Mouse (Mus musculus) liver, embryonic 12.5 days (tissue): ENCODE measurements around the gene 6430571L13Rik. TPM values are rescaled to one million over a fixed set of nuclear protein-coding genes. Genes with fewer than 3 reads are reported as not detected.

ENCODE experiments used
- ATAC-seq: fragments of 200-750 bp; cut with Nextera tagmentation; 2 replicates; pipeline ENCODE4 v1.8.0; 2017; ENCODE audit warnings: moderate number of reproducible peaks, mild to moderate bottlenecking, moderate library complexity
- H3K27ac ChIP-seq: fragments of 300-500 bp; sonication (generic); 2 replicates; pipeline ENCODE4 v1.5.1; 2016; ENCODE audit warnings: mild to moderate bottlenecking
- H3K27me3 ChIP-seq: fragments of 300-500 bp; sonication (generic); replicated peaks from 2 replicates; pipeline ENCODE4 v1.6.1; 2016; ENCODE audit warnings: mild to moderate bottlenecking, moderate library complexity
- H3K36me3 ChIP-seq: fragments of 300-500 bp; sonication (generic); 2 replicates; pipeline ENCODE4 v1.6.1; 2016; ENCODE audit warnings: mild to moderate bottlenecking, moderate library complexity
- H3K4me1 ChIP-seq: fragments of 300-500 bp; sonication (generic); 2 replicates; pipeline ENCODE4 v1.6.1; 2016
- H3K4me2 ChIP-seq: fragments of 300-500 bp; sonication (generic); 2 replicates; pipeline ENCODE4 v1.6.1; 2016; ENCODE audit warnings: mild to moderate bottlenecking, moderate library complexity
- H3K4me3 ChIP-seq: fragments of 300-500 bp; sonication (generic); 2 replicates; pipeline ENCODE4 v1.5.1; 2016; ENCODE audit warnings: mild to moderate bottlenecking, moderate library complexity
- H3K9ac ChIP-seq: fragments of 300-500 bp; sonication (generic); 2 replicates; pipeline ENCODE4 v1.6.1; 2016; ENCODE audit warnings: mild to moderate bottlenecking, moderate library complexity
- H3K9me3 ChIP-seq: fragments of 300-500 bp; sonication (generic); replicated peaks from 2 replicates; pipeline ENCODE4 v1.6.1; 2016; ENCODE audit warnings: mild to moderate bottlenecking, moderate library complexity
- WGBS: fragments of 180-500 bp; shearing (Covaris S2); methylation state at CpG from one replicate; pipeline ENCODE4 v1.1.7; 2016; ENCODE audit not compliant: insufficient replicate concordance; 5-methylcytosine and 5-hydroxymethylcytosine counted together
- polyA plus RNA-seq: library from polyadenylated mRNA; unstranded; fragments of >200 nt; fragmentation: Nextera tagmentation; extraction: Ambion mirVana; gene quantifications from 2 replicates; pipeline ENCODE4 v1.2.1, GENCODE M21; 2016

Gene 6430571L13Rik
- polyA plus RNA-seq, 1 experiment from 2014 or later, result 0.06 TPM

DNA sequence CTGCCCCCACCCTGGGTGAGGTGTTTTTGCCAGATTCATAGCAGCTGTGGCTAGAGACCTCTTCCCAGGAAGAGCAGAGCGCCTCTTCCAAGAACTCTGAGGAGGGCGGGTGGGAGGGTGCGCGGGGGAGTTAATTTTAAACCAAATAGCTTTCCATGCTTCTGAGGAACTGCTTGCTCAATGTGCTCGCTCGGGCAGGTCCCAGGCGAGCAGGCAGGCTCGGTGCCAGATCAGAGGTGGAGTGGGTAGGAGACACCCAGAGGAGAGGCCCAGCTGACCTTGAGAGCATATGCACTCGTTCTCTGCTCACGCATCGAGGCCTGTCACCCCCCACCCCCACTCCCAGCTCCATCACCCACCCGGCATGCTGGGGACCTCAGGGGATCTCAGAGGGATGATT lies 32.5 kb upstream of the 6430571L13Rik start:
- H3K4me2 ChIP-seq, result peak overlapping the region; percentile 58
- H3K9ac ChIP-seq, result peak overlapping the region; percentile 55
- no peak for ATAC-seq

GRCm38 (mm10) chr9:107308346-107309000 lies 31.9 kb upstream of the 6430571L13Rik start:
- H3K4me1 ChIP-seq, result peaks cover 78% of the 10 kb centered on the region
- peak overlapping the region; percentile 79; the same call in 1 of the 2 replicates for H3K27ac ChIP-seq
- peaks cover 3% of the 10 kb centered on the region; the same call in 1 of the 2 replicates for H3K36me3 ChIP-seq
- H3K27me3 ChIP-seq, result no peaks in the 10 kb centered on the region
- H3K4me2 ChIP-seq, result peak overlapping the region; percentile 58; the same call in 1 of the 2 replicates
- no peak for ATAC-seq
- H3K9me3 ChIP-seq, result no peaks in the 10 kb centered on the region
- H3K4me3 ChIP-seq, result no peak overlapping the region
- peak overlapping the region; percentile 55; the same call in 1 of the 2 replicates for H3K9ac ChIP-seq
- WGBS, result 83% methylated on average over 9 of the region's 9 CpGs

More for the DNA sequence above, 32.5 kb upstream of the 6430571L13Rik start:
- H3K27ac ChIP-seq, result peak overlapping the region; percentile 79
- H3K27me3 ChIP-seq, result no peaks in the 10 kb centered on the region
- 52% methylated on average over 12 of the region's 12 CpGs for WGBS
- H3K9me3 ChIP-seq, result no peaks in the 10 kb centered on the region
- 0 out of 2 replicates have a peak overlapping the region, but pooled peaks have one; percentile 6 for H3K4me3 ChIP-seq
- peaks cover 78% of the 10 kb centered on the region for H3K4me1 ChIP-seq
- H3K36me3 ChIP-seq, result peaks cover 8% of the 10 kb centered on the region; the same call in 1 of the 2 replicates

GRCm38 (mm10) chr9:107309171-107309570 lies 31.2 kb upstream of the 6430571L13Rik start:
- 82% methylated on average over 9 of the region's 9 CpGs for WGBS
- Histone ChIP-seq H3K4me2 (no peak overlapping the region), H3K27ac (no peak overlapping the region), H3K36me3 (no peaks in the 10 kb centered on the region), H3K27me3 (no peaks in the 10 kb centered on the region), H3K9ac (no peak overlapping the region), H3K4me3 (no peak overlapping the region), H3K9me3 (no peaks in the 10 kb centered on the region), H3K4me1 (peaks cover 78% of the 10 kb centered on the region)
- ATAC-seq, result no peak

- no peaks in the 10 kb centered on the region for H3K27me3 ChIP-seq
- H3K4me1 ChIP-seq, result peaks cover 76% of the 10 kb centered on the region
- no peak overlapping the region for H3K4me2 ChIP-seq
- H3K9ac ChIP-seq, result no peak overlapping the region
- no peaks in the 10 kb centered on the region for H3K36me3 ChIP-seq
- ATAC-seq, result no peak
- H3K27ac ChIP-seq, result no peak overlapping the region
- H3K4me3 ChIP-seq, result no peak overlapping the region
- no peaks in the 10 kb centered on the region for H3K9me3 ChIP-seq
- WGBS, result 74% methylated on average over 5 of the region's 5 CpGs
These were observed 30.8 kb upstream of the 6430571L13Rik start for GRCm38 (mm10) chr9:107309600-107309999.

- Histone ChIP-seq H3K4me2 (peak overlapping the region; percentile 61), H3K4me3 (peak overlapping the region; percentile 16), H3K27me3 (no peaks in the 10 kb centered on the region), H3K36me3 (no peaks in the 10 kb centered on the region), H3K4me1 (peaks cover 46% of the 10 kb centered on the region), H3K27ac (peak overlapping the region; percentile 79), H3K9me3 (no peaks in the 10 kb centered on the region), H3K9ac (0 out of 2 replicates have a peak overlapping the region, but pooled peaks have one; percentile 32)
- ATAC-seq, result peak; percentile 88
- WGBS, result 22% methylated on average over 10 of the region's 10 CpGs
These were observed 27.4 kb upstream of the 6430571L13Rik start for GRCm38 (mm10) chr9:107312811-107313584.

DNA sequence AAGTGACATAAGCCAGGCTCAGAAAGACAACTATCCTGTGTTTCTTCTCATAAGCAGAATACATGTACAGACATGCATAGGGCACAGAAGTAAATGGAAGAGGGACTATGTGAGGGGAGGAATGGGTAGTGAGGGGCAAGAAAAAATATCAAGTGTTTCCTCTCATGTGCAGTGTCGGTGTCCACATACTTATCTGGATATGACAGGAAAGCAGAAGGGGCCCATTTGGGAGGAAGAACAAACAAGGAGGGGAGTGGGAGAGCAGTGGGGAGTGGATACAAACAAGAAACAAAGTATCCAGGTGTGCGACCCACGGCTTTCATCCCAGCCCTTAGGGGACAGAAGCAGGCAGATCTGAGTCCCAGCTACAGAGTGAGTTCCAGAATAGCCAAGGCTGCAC lies 26.5 kb upstream of the 6430571L13Rik start:
- WGBS, result 47% methylated on average over 3 of the region's 3 CpGs
- no peak overlapping the region for H3K9ac ChIP-seq
- ATAC-seq, result no peak
- H3K27ac ChIP-seq, result no peak overlapping the region
- peaks cover 38% of the 10 kb centered on the region for H3K4me1 ChIP-seq
- no peaks in the 10 kb centered on the region for H3K27me3 ChIP-seq
- no peak overlapping the region for H3K4me3 ChIP-seq
- H3K4me2 ChIP-seq, result 0 out of 2 replicates have a peak overlapping the region, but pooled peaks have one; percentile 2
- no peaks in the 10 kb centered on the region for H3K9me3 ChIP-seq
- no peaks in the 10 kb centered on the region for H3K36me3 ChIP-seq

DNA sequence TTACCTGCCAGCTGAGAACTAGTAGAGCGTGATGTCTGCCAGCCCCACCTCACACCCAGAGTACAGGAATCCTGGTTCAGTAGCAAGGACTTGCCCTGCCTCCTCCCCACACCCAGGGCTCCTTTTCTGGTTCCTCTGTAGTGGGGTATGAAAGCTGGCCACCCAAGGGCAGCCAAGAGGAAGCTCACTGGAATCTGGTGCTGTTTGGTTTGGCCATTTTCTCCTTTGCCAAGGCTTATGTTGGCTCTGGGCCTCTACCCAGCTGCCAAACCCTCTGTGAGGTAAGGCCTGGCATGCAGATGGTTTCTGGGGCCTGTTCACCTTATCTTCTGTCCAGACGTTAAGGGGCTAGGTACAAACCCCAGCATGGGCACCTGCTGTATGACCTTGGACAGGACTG lies 24.6 kb upstream of the 6430571L13Rik start:
- no peak overlapping the region for H3K4me3 ChIP-seq
- no peak overlapping the region for H3K4me2 ChIP-seq
- no peak overlapping the region for H3K9ac ChIP-seq
- WGBS, result 50% methylated on average over 2 of the region's 2 CpGs
- no peaks in the 10 kb centered on the region for H3K9me3 ChIP-seq
- H3K27ac ChIP-seq, result no peak overlapping the region
- H3K4me1 ChIP-seq, result peaks cover 38% of the 10 kb centered on the region
- no peaks in the 10 kb centered on the region for H3K27me3 ChIP-seq
- ATAC-seq, result no peak
- no peaks in the 10 kb centered on the region for H3K36me3 ChIP-seq

DNA sequence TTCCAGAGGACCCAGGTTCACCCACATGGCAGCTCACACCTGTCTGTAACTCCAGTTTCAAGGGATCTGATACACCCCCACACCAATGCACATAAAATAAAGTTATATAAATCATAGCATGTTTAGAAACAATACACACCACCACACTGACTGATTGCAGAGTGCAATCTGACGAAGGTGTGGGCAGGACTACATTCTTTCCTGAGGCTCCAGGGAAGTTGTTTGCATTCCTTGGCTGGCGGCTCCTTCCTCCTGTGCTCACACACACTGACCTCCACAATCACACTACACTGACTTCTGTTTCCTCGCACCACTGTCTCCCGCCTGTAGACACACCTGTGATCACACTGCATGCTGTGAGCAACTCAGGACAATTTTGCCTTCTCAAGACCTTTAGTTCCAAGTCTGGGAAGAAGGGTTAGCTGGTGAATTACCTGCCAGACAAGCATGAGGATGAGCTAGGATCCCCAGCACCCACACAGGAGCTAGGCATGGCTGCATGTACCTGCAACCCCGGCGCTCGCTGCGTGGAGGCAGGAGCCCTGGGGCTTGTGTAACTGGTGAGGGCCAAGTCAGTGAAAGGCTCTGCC lies 17.8 kb upstream of the 6430571L13Rik start:
- no peak for ATAC-seq
- Histone ChIP-seq H3K27me3 (no peaks in the 10 kb centered on the region), H3K9ac (no peak overlapping the region), H3K27ac (no peak overlapping the region), H3K9me3 (no peaks in the 10 kb centered on the region), H3K4me3 (no peak overlapping the region), H3K36me3 (no peaks in the 10 kb centered on the region), H3K4me1 (peaks cover 12% of the 10 kb centered on the region; the same call in 1 of the 2 replicates), H3K4me2 (no peak overlapping the region)
- 85% methylated on average over 8 of the region's 8 CpGs for WGBS

DNA sequence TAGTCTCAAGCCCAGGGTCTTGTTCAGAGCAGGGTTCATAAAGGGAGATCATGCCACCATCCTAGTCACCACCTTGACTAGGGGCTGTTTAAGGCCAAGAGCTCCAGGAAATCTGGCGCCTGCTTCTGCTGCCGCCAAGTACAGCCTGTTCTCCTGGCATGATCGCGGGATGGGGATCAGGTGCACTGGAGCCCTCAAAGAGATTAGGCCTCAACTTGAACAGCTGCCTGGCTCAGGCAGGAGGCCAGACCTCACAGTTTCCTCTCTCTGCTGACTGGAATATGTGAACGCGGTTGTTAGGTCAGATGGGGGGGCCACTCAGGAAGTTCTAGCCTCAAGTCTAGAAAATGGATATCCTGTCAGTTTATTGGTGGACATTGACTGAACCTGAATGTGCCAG lies 16.8 kb upstream of the 6430571L13Rik start:
- H3K9me3 ChIP-seq, result no peaks in the 10 kb centered on the region
- H3K4me3 ChIP-seq, result no peak overlapping the region
- no peak overlapping the region for H3K9ac ChIP-seq
- no peak overlapping the region for H3K27ac ChIP-seq
- H3K36me3 ChIP-seq, result 0 out of 2 replicates have a peak, but pooled peaks cover 3% of the 10 kb centered on the region
- 36% methylated on average over 6 of the region's 6 CpGs for WGBS
- H3K4me1 ChIP-seq, result peaks cover 12% of the 10 kb centered on the region; the same call in 1 of the 2 replicates
- H3K4me2 ChIP-seq, result no peak overlapping the region
- ATAC-seq, result 0 out of 2 replicates have a peak, but pooled peaks have one; percentile 22
- no peaks in the 10 kb centered on the region for H3K27me3 ChIP-seq

DNA sequence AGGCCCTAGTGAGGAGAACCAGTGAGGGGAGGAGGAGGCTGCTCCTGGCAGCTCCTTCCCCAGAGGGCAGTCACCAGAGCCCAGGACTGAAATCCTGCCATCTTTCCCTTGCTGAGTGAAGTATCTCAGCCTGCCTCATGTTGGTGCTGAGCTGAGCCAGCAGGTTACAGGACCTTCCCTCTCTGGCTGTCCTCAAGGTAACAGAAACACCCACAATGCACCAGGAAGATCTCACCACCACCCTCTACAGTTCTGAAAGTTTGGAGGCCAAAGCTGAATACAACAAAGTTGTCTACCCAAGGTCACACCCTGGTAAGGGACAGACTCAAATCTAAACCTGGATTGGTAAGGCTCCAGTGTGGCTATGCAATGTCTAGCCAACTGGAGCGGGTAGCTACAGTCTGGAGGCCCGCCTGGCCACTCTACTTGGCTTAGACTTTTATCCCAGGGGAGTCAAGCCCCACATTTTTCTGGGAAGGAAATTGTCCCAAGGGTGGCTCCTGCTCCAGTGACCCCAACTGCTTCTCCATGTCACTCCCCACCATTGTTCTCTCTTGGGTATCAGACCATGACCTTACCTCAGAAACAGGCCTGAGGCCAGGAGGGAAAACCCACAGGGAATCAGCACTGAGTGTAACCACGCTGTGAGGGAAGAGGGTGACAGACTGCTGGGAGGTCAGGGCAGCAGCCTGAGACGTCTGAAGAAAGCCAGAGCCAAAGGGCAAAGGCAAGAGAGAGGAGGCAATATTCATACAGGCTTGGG lies 15.4 kb upstream of the 6430571L13Rik start:
- Histone ChIP-seq H3K4me3 (no peak overlapping the region), H3K4me1 (peaks cover 12% of the 10 kb centered on the region; the same call in 1 of the 2 replicates), H3K9me3 (no peaks in the 10 kb centered on the region), H3K36me3 (0 out of 2 replicates have a peak, but pooled peaks cover 3% of the 10 kb centered on the region), H3K27me3 (no peaks in the 10 kb centered on the region), H3K4me2 (no peak overlapping the region), H3K27ac (no peak overlapping the region), H3K9ac (no peak overlapping the region)
- ATAC-seq, result no peak
- 58% methylated on average over 4 of the region's 4 CpGs for WGBS

DNA sequence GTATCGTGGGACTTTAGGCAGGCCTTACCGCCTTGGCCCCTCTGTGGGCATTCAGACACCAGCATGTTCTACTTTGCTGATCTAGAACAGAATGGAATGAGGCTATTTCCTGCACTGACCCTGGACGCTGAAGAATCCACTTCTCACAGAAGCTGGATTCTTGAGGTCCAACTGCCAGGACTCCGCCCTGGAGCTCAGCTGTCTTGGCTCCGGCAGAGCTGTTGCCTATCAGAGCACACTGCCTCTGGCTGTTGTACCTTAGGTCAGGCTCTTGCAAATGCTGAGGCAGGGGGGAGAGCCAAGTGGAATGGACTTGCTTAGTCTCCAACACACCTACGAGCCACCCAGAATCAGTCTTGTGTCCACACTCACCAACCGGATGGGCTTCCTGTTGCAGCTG lies 14.5 kb upstream of the 6430571L13Rik start:
- no peaks in the 10 kb centered on the region for H3K27me3 ChIP-seq
- H3K9me3 ChIP-seq, result no peaks in the 10 kb centered on the region
- no peak for ATAC-seq
- H3K9ac ChIP-seq, result no peak overlapping the region
- no peak overlapping the region for H3K4me3 ChIP-seq
- 69% methylated on average over 7 of the region's 7 CpGs for WGBS
- peaks cover 12% of the 10 kb centered on the region; the same call in 1 of the 2 replicates for H3K4me1 ChIP-seq
- 0 out of 2 replicates have a peak, but pooled peaks cover 3% of the 10 kb centered on the region for H3K36me3 ChIP-seq
- H3K27ac ChIP-seq, result no peak overlapping the region
- no peak overlapping the region for H3K4me2 ChIP-seq
